Mouse (Mus musculus): ENCODE data around the gene Tut1. TPM values are rescaled to one million over a fixed set of nuclear protein-coding genes. Genes with fewer than 3 reads are reported as not detected.
"Not testable (repeated sequence)": the region's sequence is repeated elsewhere in the genome, so short reads cannot be mapped to it uniquely, and the experiment has no call there.

Tut1 gene
- polyA plus RNA-seq, 1 experiment: 38.2 TPM

DNA sequence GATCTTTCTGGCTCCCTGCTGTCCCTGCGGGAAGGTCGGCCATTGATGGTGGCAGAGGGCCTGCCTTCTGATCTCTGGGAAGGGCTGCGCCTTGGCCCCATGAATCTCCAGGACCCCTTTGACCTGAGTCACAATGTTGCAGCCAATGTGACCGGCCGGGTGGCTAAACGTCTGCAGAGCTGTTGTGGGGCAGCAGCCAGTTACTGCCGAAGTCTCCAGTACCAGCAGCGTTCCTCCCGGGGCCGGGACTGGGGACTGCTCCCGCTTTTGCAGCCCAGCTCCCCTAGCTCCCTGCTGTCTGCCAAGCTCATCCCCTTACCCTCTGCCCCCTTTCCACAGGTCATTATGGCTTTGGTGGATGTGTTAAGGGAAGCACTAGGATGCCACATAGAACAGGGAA, 11.4 kb downstream of the Tut1 start:
- TF ChIP-seq POLR2A (IDR thresholded peaks at IDR 0.05; ENCODE audit: control insufficient read depth, low read depth, low read length): no peak
- no peak for TF ChIP-seq CTCF (IDR thresholded peaks at IDR 0.05; ENCODE audit: control insufficient read depth, insufficient read depth, insufficient replicate concordance, low read depth, low read length)
- Histone ChIP-seq H3K4me1 (ENCODE audit: control insufficient read depth, insufficient read depth, low read length) (peaks cover 5% of the 10 kb centered on the region), H3K4me3 (ENCODE audit: control insufficient read depth, low read depth, low read length) (peak overlapping the region; percentile 98), H3K36me3 (ENCODE audit: control insufficient read depth, insufficient read depth, low read length) (peaks cover 4% of the 10 kb centered on the region; the same call in 1 of the 2 replicates), H3K27me3 (ENCODE audit: control insufficient read depth, insufficient read depth, low read length) (no peaks in the 10 kb centered on the region), H3K27ac (ENCODE audit: control insufficient read depth, insufficient read depth, low read depth, low read length) (peak overlapping the region; percentile 98)

DNA sequence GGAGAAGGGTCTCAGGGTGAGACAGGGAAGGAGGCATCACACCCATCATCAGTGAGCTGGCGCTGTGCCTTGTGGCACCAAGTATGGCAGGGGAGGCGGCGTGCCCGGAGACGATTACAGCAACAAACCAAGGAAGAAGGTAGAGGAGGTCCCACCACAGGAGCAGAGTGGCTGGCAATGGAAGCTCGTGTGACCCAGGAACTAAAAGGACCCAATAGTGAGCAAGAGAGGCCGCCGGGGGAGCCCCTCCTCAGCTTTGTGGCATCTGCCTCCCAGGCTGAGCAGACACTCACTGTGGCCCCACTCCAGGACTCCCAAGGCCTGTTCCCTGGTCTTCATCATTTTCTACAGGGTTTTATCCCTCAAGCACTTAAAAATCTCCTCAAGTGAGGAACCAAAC, 12.1 kb downstream of the Tut1 start:
- Histone ChIP-seq H3K27ac (ENCODE audit: control insufficient read depth, insufficient read depth, low read depth, low read length) (peak overlapping the region; percentile 98), H3K4me3 (ENCODE audit: control insufficient read depth, low read depth, low read length) (peak overlapping the region; percentile 98), H3K27me3 (ENCODE audit: control insufficient read depth, insufficient read depth, low read length) (no peaks in the 10 kb centered on the region), H3K36me3 (ENCODE audit: control insufficient read depth, insufficient read depth, low read length) (peaks cover 4% of the 10 kb centered on the region; the same call in 1 of the 2 replicates), H3K4me1 (ENCODE audit: control insufficient read depth, insufficient read depth, low read length) (peaks cover 5% of the 10 kb centered on the region)
- no peak for TF ChIP-seq CTCF (IDR thresholded peaks at IDR 0.05; ENCODE audit: control insufficient read depth, insufficient read depth, insufficient replicate concordance, low read depth, low read length)
- TF ChIP-seq POLR2A (IDR thresholded peaks at IDR 0.05; ENCODE audit: control insufficient read depth, low read depth, low read length): no peak; the same call in 1 of the 2 replicates

GRCm38 (mm10) chr19:8966198-8966589, 12.5 kb downstream of the Tut1 start:
- Histone ChIP-seq H3K4me1 (ENCODE audit: control insufficient read depth, insufficient read depth, low read length) (peaks cover 5% of the 10 kb centered on the region), H3K4me3 (ENCODE audit: control insufficient read depth, low read depth, low read length) (peak overlapping the region; percentile 98), H3K27ac (ENCODE audit: control insufficient read depth, insufficient read depth, low read depth, low read length) (peak overlapping the region; percentile 98), H3K36me3 (ENCODE audit: control insufficient read depth, insufficient read depth, low read length) (peaks cover 4% of the 10 kb centered on the region; the same call in 1 of the 2 replicates), H3K27me3 (ENCODE audit: control insufficient read depth, insufficient read depth, low read length) (no peaks in the 10 kb centered on the region)
- TF ChIP-seq CTCF (IDR thresholded peaks at IDR 0.05; ENCODE audit: control insufficient read depth, insufficient read depth, insufficient replicate concordance, low read depth, low read length): no peak
- TF ChIP-seq POLR2A (IDR thresholded peaks at IDR 0.05; ENCODE audit: control insufficient read depth, low read depth, low read length): no peak

GRCm38 (mm10) chr19:8966590-8967372, 13.1 kb downstream of the Tut1 start, which contains the start of gene Eef1g:
TSS of gene Eef1g (plus strand) at chr19:8967041.
- Histone ChIP-seq H3K4me1 (ENCODE audit: control insufficient read depth, insufficient read depth, low read length) (peaks cover 5% of the 10 kb centered on the region), H3K4me3 (ENCODE audit: control insufficient read depth, low read depth, low read length) (peak within 1 kb of the TSS; percentile 98), H3K36me3 (ENCODE audit: control insufficient read depth, insufficient read depth, low read length) (peaks cover 4% of the 10 kb centered on the region; the same call in 1 of the 2 replicates), H3K27ac (ENCODE audit: control insufficient read depth, insufficient read depth, low read depth, low read length) (peak within 1 kb of the TSS; percentile 98), H3K27me3 (ENCODE audit: control insufficient read depth, insufficient read depth, low read length) (no peaks in the 10 kb centered on the region)
- TF ChIP-seq POLR2A (IDR thresholded peaks at IDR 0.05; ENCODE audit: control insufficient read depth, low read depth, low read length): peak; percentile 86
- no peak for TF ChIP-seq CTCF (IDR thresholded peaks at IDR 0.05; ENCODE audit: control insufficient read depth, insufficient read depth, insufficient replicate concordance, low read depth, low read length)

- H3K4me1 ChIP-seq (ENCODE audit: control insufficient read depth, insufficient read depth, low read length): peaks cover 5% of the 10 kb centered on the region
- peaks cover 6% of the 10 kb centered on the region; the same call in 1 of the 2 replicates for H3K36me3 ChIP-seq (ENCODE audit: control insufficient read depth, insufficient read depth, low read length)
- peak overlapping the region; percentile 98 for H3K4me3 ChIP-seq (ENCODE audit: control insufficient read depth, low read depth, low read length)
- H3K27ac ChIP-seq (ENCODE audit: control insufficient read depth, insufficient read depth, low read depth, low read length): peak overlapping the region; percentile 98
- H3K27me3 ChIP-seq (ENCODE audit: control insufficient read depth, insufficient read depth, low read length): no peaks in the 10 kb centered on the region
- TF ChIP-seq CTCF (IDR thresholded peaks at IDR 0.05; ENCODE audit: control insufficient read depth, insufficient read depth, insufficient replicate concordance, low read depth, low read length) (no peak), POLR2A (IDR thresholded peaks at IDR 0.05; ENCODE audit: control insufficient read depth, low read depth, low read length) (no peak)
Measured at GRCm38 (mm10) chr19:8967373-8967743, 13.7 kb downstream of the Tut1 start.

GRCm38 (mm10) chr19:8967893-8968292, 14.2 kb downstream of the Tut1 start:
- peak overlapping the region; percentile 98 for H3K27ac ChIP-seq (ENCODE audit: control insufficient read depth, insufficient read depth, low read depth, low read length)
- peak overlapping the region; percentile 98 for H3K4me3 ChIP-seq (ENCODE audit: control insufficient read depth, low read depth, low read length)
- no peaks in the 10 kb centered on the region for H3K27me3 ChIP-seq (ENCODE audit: control insufficient read depth, insufficient read depth, low read length)
- H3K36me3 ChIP-seq (ENCODE audit: control insufficient read depth, insufficient read depth, low read length): peaks cover 6% of the 10 kb centered on the region; the same call in 1 of the 2 replicates
- TF ChIP-seq POLR2A (IDR thresholded peaks at IDR 0.05; ENCODE audit: control insufficient read depth, low read depth, low read length): no peak
- TF ChIP-seq CTCF (IDR thresholded peaks at IDR 0.05; ENCODE audit: control insufficient read depth, insufficient read depth, insufficient replicate concordance, low read depth, low read length): no peak
- H3K4me1 ChIP-seq (ENCODE audit: control insufficient read depth, insufficient read depth, low read length): peaks cover 5% of the 10 kb centered on the region

GRCm38 (mm10) chr19:8972491-8972890, 18.8 kb downstream of the Tut1 start:
- H3K4me3 ChIP-seq (ENCODE audit: control insufficient read depth, low read depth, low read length); H3K4me1 ChIP-seq (ENCODE audit: control insufficient read depth, insufficient read depth, low read length); H3K36me3 ChIP-seq (ENCODE audit: control insufficient read depth, insufficient read depth, low read length); H3K27ac ChIP-seq (ENCODE audit: control insufficient read depth, insufficient read depth, low read depth, low read length); H3K27me3 ChIP-seq (ENCODE audit: control insufficient read depth, insufficient read depth, low read length): not testable (repeated sequence)
